Mouse (Mus musculus): ENCODE results near the gene Nup50.

Nup50 gene

GRCm38 (mm10) chr15:84989098-84989497 is 65.9 kb downstream of the Nup50 start:
- DNase-seq (ENCODE audit: low read depth, low spot score) = no peak

- no peak for DNase-seq (ENCODE audit: low read depth, low spot score)
Measured at GRCm38 (mm10) chr15:84989771-84990170, 66.6 kb downstream of the Nup50 start.
